Mouse (Mus musculus) G1E (cell line): Measurements from ENCODE around the gene Ccdc159.

Source experiments
- CTCF ChIP-seq: IDR thresholded peaks from 2 replicates; pipeline ENCODE4 v1.5.1; 2012; ENCODE audit warnings: low read depth, low read length, inconsistent platforms, mixed read lengths
- GATA1 ChIP-seq: IDR thresholded peaks from 2 replicates; pipeline ENCODE4 v1.6.1; 2012; ENCODE audit warnings: borderline replicate concordance, low read length, inconsistent platforms, mixed read lengths
- POLR2AphosphoS5 ChIP-seq: IDR thresholded peaks from 2 replicates; pipeline ENCODE4 v1.6.1; 2012; ENCODE audit warnings: low read depth, low read length, inconsistent platforms; ENCODE audit not compliant: insufficient replicate concordance
- TAL1 ChIP-seq: conservative IDR thresholded peaks from 2 replicates; pipeline ENCODE4 v1.6.1; 2012; ENCODE audit warnings: low read depth, low read length, inconsistent platforms, mixed read lengths

GRCm38 (mm10) chr9:21935466-21936131 is 8.3 kb downstream of the Ccdc159 start:
- TF ChIP-seq GATA1, result no peak
- TF ChIP-seq CTCF, result no peak
- no peak for TF ChIP-seq TAL1
- TF ChIP-seq POLR2AphosphoS5, result no peak
